Mouse (Mus musculus) megakaryocyte, adult 5-6 weeks (primary cell): Measurements from ENCODE around the gene Zdhhc1. TPM values are rescaled to one million over a fixed set of nuclear protein-coding genes. Genes with fewer than 3 reads are reported as not detected.

Experiments
- ATAC-seq: 2 replicates; pipeline ENCODE4 v1.8.0; 2016; ENCODE audit warnings: mild to moderate bottlenecking, inconsistent platforms; ENCODE audit not compliant: poor library complexity, severe bottlenecking
- total RNA-seq, 2 experiments: library from RNA; stranded (forward) in 1 of 2; stranded (reverse) in 1 of 2; fragments of 153-499, 151-499 nt in 1 of 2; fragments of 221-1000, 200-1000 nt in 1 of 2; gene quantifications; 2 replicates each; pipeline versions ENCODE4 v1.2.3 to v1.2.4; 2015 to 2017

Zdhhc1 gene
- total RNA-seq, 2 experiments from 2014 or later: 0.92 to 1.2 TPM

DNA sequence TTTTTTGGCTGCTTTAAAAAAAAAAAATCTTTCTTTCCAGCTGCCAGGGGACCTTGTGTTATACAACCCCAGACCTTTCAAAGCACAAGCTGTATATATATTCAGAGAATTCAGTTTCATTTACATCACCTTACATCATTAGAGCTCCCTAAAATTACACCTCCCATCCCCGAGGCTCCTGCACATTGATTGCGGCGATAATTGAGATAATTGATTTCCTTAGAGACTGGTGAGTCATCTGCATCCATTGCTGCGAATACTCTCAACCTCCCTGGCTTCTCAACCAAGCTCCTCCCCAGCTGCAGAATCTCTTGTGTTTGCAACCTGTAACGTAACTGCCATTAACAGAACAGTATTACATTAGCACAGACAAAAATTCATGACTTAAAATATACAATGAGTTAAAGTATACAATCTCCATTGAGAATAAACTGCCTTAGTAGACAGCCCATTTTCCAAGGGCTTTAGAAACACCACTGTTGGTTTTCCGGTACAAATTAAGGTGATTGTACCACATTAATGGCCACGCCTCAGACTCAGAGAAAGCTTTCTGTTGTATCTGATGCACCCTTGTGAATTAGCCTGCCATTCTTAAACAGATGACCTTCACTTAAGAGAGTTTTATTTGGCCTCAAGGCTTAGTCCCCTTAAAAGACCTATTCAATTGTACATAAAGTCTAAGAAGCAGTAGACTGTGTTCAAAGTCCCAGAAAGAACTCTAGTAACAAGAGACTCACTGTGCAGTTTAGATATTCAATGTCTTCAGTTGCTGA, 64.8 kb downstream of the Zdhhc1 start:
- ATAC-seq: no peak

DNA sequence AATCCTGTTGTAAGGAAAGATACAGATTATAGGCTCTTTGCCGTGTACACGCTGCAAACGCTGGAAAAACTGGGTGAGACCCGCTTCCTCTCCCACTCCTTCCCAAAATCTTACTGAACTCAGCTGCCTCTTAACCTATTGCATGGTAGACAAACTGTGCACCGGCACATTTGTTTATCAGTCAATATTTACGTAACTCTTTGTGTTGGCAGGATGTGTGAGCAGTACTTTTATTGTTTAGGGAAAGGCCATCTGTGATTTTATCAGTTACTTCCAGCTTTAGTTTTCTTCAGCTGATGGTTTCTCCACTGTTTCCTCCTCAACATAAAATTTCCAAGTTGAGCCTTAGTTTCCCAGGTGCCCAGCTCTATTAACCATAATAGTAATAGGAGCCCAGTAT, 69.8 kb downstream of the Zdhhc1 start:
- ATAC-seq: no peak

Other genes with a start within 250 kb of the Zdhhc1 start
- 0.31 TPM in 1 of 2 replicates, not detected in the other for gene B3gnt9, start 241.7 kb downstream of the Zdhhc1 start, total RNA-seq (2015)
- gene B3gnt9, start 241.7 kb downstream of the Zdhhc1 start, total RNA-seq (2017): 0.15 TPM in 1 of 2 replicates, not detected in the other
- 10.6 and 11.1 TPM in 2 replicates for gene Tradd, start 232.3 kb downstream of the Zdhhc1 start, total RNA-seq (2015)
- 13.3 and 13.5 TPM in 2 replicates for gene Tradd, start 232.3 kb downstream of the Zdhhc1 start, total RNA-seq (2017)
- 4.1 and 6.3 TPM in 2 replicates for gene Fbxl8, start 232.3 kb downstream of the Zdhhc1 start, total RNA-seq (2015)
- gene Fbxl8, start 232.3 kb downstream of the Zdhhc1 start, total RNA-seq (2017): 3.3 and 3.6 TPM in 2 replicates
- 0.22 TPM in 1 of 2 replicates, not detected in the other for gene Hsf4, start 227.1 kb downstream of the Zdhhc1 start, total RNA-seq (2015)
- gene Hsf4, start 227.1 kb downstream of the Zdhhc1 start, total RNA-seq (2017): not detected in 2 replicates
- not detected in 2 replicates for gene Nol3, start 220.8 kb downstream of the Zdhhc1 start, total RNA-seq (2015)
- gene Nol3, start 220.8 kb downstream of the Zdhhc1 start, total RNA-seq (2017): 0.07 TPM in 1 of 2 replicates, not detected in the other
- 0.14 and 1.1 TPM in 2 replicates for gene 4931428F04Rik, start 207.0 kb downstream of the Zdhhc1 start, total RNA-seq (2015)
- gene 4931428F04Rik, start 207.0 kb downstream of the Zdhhc1 start, total RNA-seq (2017): 0.18 and 0.94 TPM in 2 replicates
- 0.09 and 0.25 TPM in 2 replicates for gene Exoc3l, start 200.8 kb downstream of the Zdhhc1 start, total RNA-seq (2015)
- gene Exoc3l, start 200.8 kb downstream of the Zdhhc1 start, total RNA-seq (2017): 0.26 TPM in 1 of 2 replicates, not detected in the other
- 75.8 and 76.8 TPM in 2 replicates for gene E2f4, start 199.2 kb downstream of the Zdhhc1 start, total RNA-seq (2015)
- 26.9 and 33.7 TPM in 2 replicates for gene E2f4, start 199.2 kb downstream of the Zdhhc1 start, total RNA-seq (2017)
- gene Elmo3, start 191.3 kb downstream of the Zdhhc1 start, total RNA-seq (2015): 0.46 and 0.58 TPM in 2 replicates
- 0.20 and 0.51 TPM in 2 replicates for gene Elmo3, start 191.3 kb downstream of the Zdhhc1 start, total RNA-seq (2017)
- gene Lrrc29, start 170.6 kb downstream of the Zdhhc1 start, total RNA-seq (2015): 0.89 and 1.8 TPM in 2 replicates
- 1.7 and 3.1 TPM in 2 replicates for gene Lrrc29, start 170.6 kb downstream of the Zdhhc1 start, total RNA-seq (2017)
- gene Tmem208, start 170.5 kb downstream of the Zdhhc1 start, total RNA-seq (2015): 65.7 and 72.3 TPM in 2 replicates
- 33.0 and 40.9 TPM in 2 replicates for gene Tmem208, start 170.5 kb downstream of the Zdhhc1 start, total RNA-seq (2017)
- gene Fhod1, start 148.9 kb downstream of the Zdhhc1 start, total RNA-seq (2015): 10.9 and 12.6 TPM in 2 replicates
- 5.1 and 7.2 TPM in 2 replicates for gene Fhod1, start 148.9 kb downstream of the Zdhhc1 start, total RNA-seq (2017)
- gene Slc9a5, start 148.1 kb downstream of the Zdhhc1 start, total RNA-seq (2015): 0.56 and 0.87 TPM in 2 replicates
- 0.73 and 0.77 TPM in 2 replicates for gene Slc9a5, start 148.1 kb downstream of the Zdhhc1 start, total RNA-seq (2017)
- gene Plekhg4, start 123.6 kb downstream of the Zdhhc1 start, total RNA-seq (2015): 0.22 TPM in 1 of 2 replicates, not detected in the other
- gene Plekhg4, start 123.6 kb downstream of the Zdhhc1 start, total RNA-seq (2017): 0.11 and 0.16 TPM in 2 replicates
- gene Kctd19, start 83.4 kb downstream of the Zdhhc1 start, total RNA-seq (2015): not detected in 2 replicates
- gene Kctd19, start 83.4 kb downstream of the Zdhhc1 start, total RNA-seq (2017): not detected in 2 replicates
- 0.07 TPM in 1 of 2 replicates, not detected in the other for gene Lrrc36, start 83.3 kb downstream of the Zdhhc1 start, total RNA-seq (2015)
- not detected in 2 replicates for gene Lrrc36, start 83.3 kb downstream of the Zdhhc1 start, total RNA-seq (2017)
- 2.5 and 2.9 TPM in 2 replicates for gene Tppp3, start 25.4 kb downstream of the Zdhhc1 start, total RNA-seq (2015)
- gene Tppp3, start 25.4 kb downstream of the Zdhhc1 start, total RNA-seq (2017): 6.5 and 13.4 TPM in 2 replicates
- gene Hsd11b2, start 21.9 kb upstream of the Zdhhc1 start, total RNA-seq (2015): not detected in 2 replicates
- gene Hsd11b2, start 21.9 kb upstream of the Zdhhc1 start, total RNA-seq (2017): not detected in 2 replicates
- 222 and 239 TPM in 2 replicates for gene Atp6v0d1, start 69.1 kb upstream of the Zdhhc1 start, total RNA-seq (2015)
- 86.2 and 101 TPM in 2 replicates for gene Atp6v0d1, start 69.1 kb upstream of the Zdhhc1 start, total RNA-seq (2017)
- 13.5 and 16.9 TPM in 2 replicates for gene Ripor1, start 108.4 kb upstream of the Zdhhc1 start, total RNA-seq (2015)
- 1.6 and 2.6 TPM in 2 replicates for gene Ripor1, start 108.4 kb upstream of the Zdhhc1 start, total RNA-seq (2017)
- gene Ctcf, start 139.7 kb upstream of the Zdhhc1 start, total RNA-seq (2015): 97.0 and 98.3 TPM in 2 replicates
- gene Ctcf, start 139.7 kb upstream of the Zdhhc1 start, total RNA-seq (2017): 101 and 124 TPM in 2 replicates
- not detected in 2 replicates for gene Agrp, start 140.5 kb upstream of the Zdhhc1 start, total RNA-seq (2015)
- not detected in 2 replicates for gene Agrp, start 140.5 kb upstream of the Zdhhc1 start, total RNA-seq (2017)
- gene Carmil2, start 189.4 kb upstream of the Zdhhc1 start, total RNA-seq (2015): 0.67 and 1.6 TPM in 2 replicates
- gene Carmil2, start 189.4 kb upstream of the Zdhhc1 start, total RNA-seq (2017): 0.70 and 1.3 TPM in 2 replicates
- 20.4 and 28.0 TPM in 2 replicates for gene Acd, start 204.2 kb upstream of the Zdhhc1 start, total RNA-seq (2015)
- gene Acd, start 204.2 kb upstream of the Zdhhc1 start, total RNA-seq (2017): 10.6 and 12.3 TPM in 2 replicates
- 6.6 and 7.7 TPM in 2 replicates for gene Pard6a, start 204.2 kb upstream of the Zdhhc1 start, total RNA-seq (2015)
- gene Pard6a, start 204.2 kb upstream of the Zdhhc1 start, total RNA-seq (2017): 9.1 and 22.2 TPM in 2 replicates
- gene 4933405L10Rik, start 210.8 kb upstream of the Zdhhc1 start, total RNA-seq (2015): not detected in 2 replicates
- gene 4933405L10Rik, start 210.8 kb upstream of the Zdhhc1 start, total RNA-seq (2017): not detected in 2 replicates
- 5.9 and 7.5 TPM in 2 replicates for gene Enkd1, start 211.3 kb upstream of the Zdhhc1 start, total RNA-seq (2015)
- 5.3 and 5.6 TPM in 2 replicates for gene Enkd1, start 211.3 kb upstream of the Zdhhc1 start, total RNA-seq (2017)